Mouse (Mus musculus) left cerebral cortex, postnatal 25 days (tissue): ENCODE data around the gene Kdr. TPM values are rescaled to one million over a fixed set of nuclear protein-coding genes. Genes with fewer than 3 reads are reported as not detected.
"Not testable (repeated sequence)": the region's sequence is repeated elsewhere in the genome, so short reads cannot be mapped to it uniquely, and the experiment has no call there.

Experiments used
- DNase-seq, 2 experiments: peaks; one replicate each; pipeline ENCODE4 v3.0.0; 2022; ENCODE audit warnings: low spot score in 2 of 2, mixed read lengths in 1 of 2
- intact Hi-C: fragments of 180-260 bp; cut with DNase I; formaldehyde crosslinking; loops from one replicate; pipeline ENCODE4 v1.15.1; 2025
- total RNA-seq, 2 experiments: library from RNA; stranded (reverse); gene quantifications; 2 replicates each; pipeline ENCODE4 v1.2.3; 2021

The Kdr gene
- total RNA-seq, 2 experiments from 2014 or later: 10.2 to 10.5 TPM

- intact Hi-C loops: no loop called here
- DNase-seq: no peak
These were observed 15.7 kb downstream of the Kdr start for GRCm38 (mm10) chr5:75962558-75962957.

GRCm38 (mm10) chr5:75961741-75962469 lies 16.4 kb downstream of the Kdr start:
- intact Hi-C loops: no loop called here
- DNase-seq: no peak

GRCm38 (mm10) chr5:75959809-75960208 lies 18.4 kb downstream of the Kdr start:
- intact Hi-C loops: no loop called here
- DNase-seq: no peak

- intact Hi-C loops: no loop called here
- no peak for DNase-seq
These were observed 21.7 kb downstream of the Kdr start for GRCm38 (mm10) chr5:75956526-75956925.

- intact Hi-C loops: no loop called here
- no peak for DNase-seq
These were observed 22.4 kb downstream of the Kdr start for GRCm38 (mm10) chr5:75955876-75956275.

- DNase-seq: peak; percentile 18 to 25
- intact Hi-C loops: no loop called here
These were observed 23.4 kb downstream of the Kdr start for GRCm38 (mm10) chr5:75954778-75955330.

- intact Hi-C loops: no loop called here
These were observed 24.0 kb downstream of the Kdr start for GRCm38 (mm10) chr5:75954218-75954617.

GRCm38 (mm10) chr5:75952131-75952795 lies 26.0 kb downstream of the Kdr start:
- intact Hi-C loops: no loop called here
- DNase-seq: no peak

More at GRCm38 (mm10) chr5:75954218-75954617, 24.0 kb downstream of the Kdr start:
- DNase-seq: no peak

GRCm38 (mm10) chr5:75950866-75951265 lies 27.4 kb downstream of the Kdr start:
- no peak for DNase-seq
- intact Hi-C loops: no loop called here

GRCm38 (mm10) chr5:75945394-75945793 lies 32.9 kb downstream of the Kdr start:
- DNase-seq: no peak
- intact Hi-C loops: no loop called here

- intact Hi-C loops: no loop called here
- DNase-seq: no peak
These were observed 35.0 kb downstream of the Kdr start for GRCm38 (mm10) chr5:75943301-75943700.

- intact Hi-C loops: no loop called here
- no peak for DNase-seq
These were observed 36.3 kb downstream of the Kdr start for GRCm38 (mm10) chr5:75941775-75942580.

- intact Hi-C loops: no loop called here
- DNase-seq: no peak
These were observed 39.0 kb downstream of the Kdr start for GRCm38 (mm10) chr5:75939144-75939732.

- DNase-seq: no peak
- intact Hi-C loops: no loop called here
These were observed 40.2 kb downstream of the Kdr start for GRCm38 (mm10) chr5:75938012-75938411.

GRCm38 (mm10) chr5:75936223-75936622 lies 42.0 kb downstream of the Kdr start:
- intact Hi-C loops: no loop called here
- no peak for DNase-seq

GRCm38 (mm10) chr5:75935225-75935624 lies 43.0 kb downstream of the Kdr start:
- intact Hi-C loops: no loop called here
- no peak for DNase-seq

GRCm38 (mm10) chr5:75934201-75934600 lies 44.1 kb downstream of the Kdr start:
- intact Hi-C loops: no loop called here
- DNase-seq: no peak

- peak; percentile 12 to 55 for DNase-seq
- intact Hi-C loops: no loop called here
These were observed 44.7 kb downstream of the Kdr start for GRCm38 (mm10) chr5:75933521-75934044.

GRCm38 (mm10) chr5:75931458-75931857 lies 46.8 kb downstream of the Kdr start:
- intact Hi-C loops, DNase-seq: not testable (repeated sequence)

- DNase-seq: no peak
These were observed 48.3 kb downstream of the Kdr start for GRCm38 (mm10) chr5:75929960-75930359.

More at GRCm38 (mm10) chr5:75929960-75930359, 48.3 kb downstream of the Kdr start:
- intact Hi-C loops: no loop called here
